Mouse (Mus musculus) C2C12 (cell line): ENCODE results near the gene Fancd2os.

Experiments
- CTCF ChIP-seq: IDR thresholded peaks from one replicate; pipeline ENCODE4 v1.5.1; 2011; ENCODE audit not compliant: control insufficient read depth, insufficient read depth, insufficient read length
- MYOG ChIP-seq: IDR thresholded peaks from one replicate; pipeline ENCODE4 v1.6.1; 2011; ENCODE audit not compliant: control insufficient read depth, insufficient read length; ENCODE audit errors: extremely low read depth
- USF1 ChIP-seq: IDR thresholded peaks from one replicate; pipeline ENCODE4 v1.6.1; 2011; ENCODE audit warnings: low read depth, mild to moderate bottlenecking, control low read depth, moderate library complexity

DNA sequence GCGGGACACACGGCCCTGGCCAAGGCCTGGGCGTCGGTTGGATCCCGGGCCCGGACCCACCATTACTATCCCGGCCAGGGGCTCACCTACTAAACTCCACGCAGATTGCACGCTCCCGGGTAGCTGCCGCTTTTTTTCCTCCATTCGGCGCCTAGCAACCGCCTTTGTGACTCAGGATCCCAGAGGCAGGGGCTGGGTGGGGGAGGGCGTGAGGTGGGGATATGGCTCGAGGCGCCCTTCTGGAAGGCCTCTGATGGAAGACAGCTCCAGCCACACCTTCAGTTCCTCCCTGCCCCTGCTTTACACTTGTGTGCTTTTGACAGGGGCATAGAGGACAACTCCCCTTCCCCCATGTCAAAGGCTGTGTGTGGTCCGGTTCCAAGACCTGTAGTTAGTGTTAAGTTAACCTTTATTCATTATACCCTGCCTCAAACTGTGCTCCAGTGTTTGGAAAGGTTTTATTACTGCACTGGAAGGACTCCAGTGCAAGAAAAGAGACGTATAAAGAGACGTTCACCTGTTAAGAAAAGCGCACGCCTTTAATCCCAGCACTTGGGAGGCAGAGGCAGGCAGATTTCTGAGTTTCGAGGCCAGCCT is at the start of gene Fancd2os:
- TF ChIP-seq CTCF = no peak
- no peak for TF ChIP-seq USF1
- TF ChIP-seq MYOG = no peak
